Mouse (Mus musculus) heart, embryonic 16.5 days (tissue): Measurements from ENCODE around the gene Plagl1. TPM values are rescaled to one million over a fixed set of nuclear protein-coding genes. Genes with fewer than 3 reads are reported as not detected.

Experiments
- ATAC-seq: fragments of 200-750 bp; cut with Nextera tagmentation; replicated peaks from 2 replicates; pipeline ENCODE4 v1.8.0; 2017; ENCODE audit warnings: moderate number of reproducible peaks; ENCODE audit not compliant: insufficient read depth, low FRiP score; ENCODE audit errors: extremely low read depth
- H3K27ac ChIP-seq: fragments of 300-500 bp; sonication (generic); 2 replicates; pipeline ENCODE4 v1.5.1; 2014; ENCODE audit warnings: mild to moderate bottlenecking, low read length, control low read depth, moderate library complexity
- H3K27me3 ChIP-seq: fragments of 300-500 bp; sonication (generic); 2 replicates; pipeline ENCODE4 v1.6.1; 2014; ENCODE audit warnings: low read length, mixed read lengths; ENCODE audit not compliant: control insufficient read depth, insufficient read depth
- H3K36me3 ChIP-seq: fragments of 300-500 bp; sonication (generic); 2 replicates; pipeline ENCODE4 v1.6.1; 2014; ENCODE audit not compliant: control insufficient read depth, insufficient read depth
- H3K4me1 ChIP-seq: fragments of 300-500 bp; sonication (generic); 2 replicates; pipeline ENCODE4 v1.6.1; 2014; ENCODE audit warnings: low read length, mixed read lengths; ENCODE audit not compliant: control insufficient read depth, insufficient read depth
- H3K4me2 ChIP-seq: fragments of 300-500 bp; sonication (generic); 2 replicates; pipeline ENCODE4 v1.6.1; 2014; ENCODE audit warnings: low read depth, mild to moderate bottlenecking, control low read depth, low read length
- H3K4me3 ChIP-seq: fragments of 300-500 bp; sonication (generic); 2 replicates; pipeline ENCODE4 v1.5.1; 2014; ENCODE audit warnings: mild to moderate bottlenecking, control low read depth, low read length
- H3K9ac ChIP-seq: fragments of 300-500 bp; sonication (generic); 2 replicates; pipeline ENCODE4 v1.6.1; 2014; ENCODE audit warnings: low read length, control low read depth
- H3K9me3 ChIP-seq: fragments of 300-500 bp; sonication (generic); replicated peaks from 2 replicates; pipeline ENCODE4 v1.6.1; 2016; ENCODE audit warnings: low read length; ENCODE audit not compliant: control insufficient read depth
- WGBS: fragments of 180-500 bp; shearing (Covaris S2); extraction: QIAGEN DNeasy Blood & Tissue Kit; methylation state at CpG from one replicate; pipeline ENCODE4 v1.1.7; 2014; 5-methylcytosine and 5-hydroxymethylcytosine counted together
- polyA plus RNA-seq: library from polyadenylated mRNA; unstranded; fragments of >200 nt; fragmentation: Nextera tagmentation; extraction: Ambion mirVana; gene quantifications from 2 replicates; pipeline ENCODE4 v1.2.1, GENCODE M21; 2015

Gene Plagl1
- polyA plus RNA-seq, 1 experiment from 2014 or later: 181 TPM

- Histone ChIP-seq H3K9me3 (no peaks in the 10 kb centered on the region), H3K4me1 (peaks cover 7% of the 10 kb centered on the region), H3K36me3 (no peaks in the 10 kb centered on the region), H3K4me3 (no peak overlapping the region), H3K9ac (no peak overlapping the region), H3K4me2 (no peak overlapping the region), H3K27ac (peak overlapping the region; percentile 41), H3K27me3 (peaks cover 9% of the 10 kb centered on the region)
- ATAC-seq: peak; percentile 67; the same call in 1 of the 2 replicates
- WGBS: 55% methylated on average over 3 of the region's 3 CpGs
These were observed 4.9 kb downstream of the Plagl1 start for GRCm38 (mm10) chr10:13065129-13065752.

GRCm38 (mm10) chr10:13071031-13071430 is 10.7 kb downstream of the Plagl1 start:
- ATAC-seq: no peak
- H3K9ac ChIP-seq: no peak overlapping the region
- H3K9me3 ChIP-seq: peaks cover 4% of the 10 kb centered on the region; the same call in 1 of the 2 replicates
- H3K27me3 ChIP-seq: no peaks in the 10 kb centered on the region
- H3K4me3 ChIP-seq: no peak overlapping the region
- no peak overlapping the region for H3K27ac ChIP-seq
- H3K36me3 ChIP-seq: no peaks in the 10 kb centered on the region
- H3K4me2 ChIP-seq: no peak overlapping the region
- WGBS: 100% methylated on average over 2 of the region's 2 CpGs
- no peaks in the 10 kb centered on the region for H3K4me1 ChIP-seq

GRCm38 (mm10) chr10:13076807-13077532 is 16.7 kb downstream of the Plagl1 start:
- no peak overlapping the region for H3K9ac ChIP-seq
- WGBS: 30% methylated on average over 7 of the region's 7 CpGs
- H3K27ac ChIP-seq: peak overlapping the region; percentile 65
- no peak overlapping the region for H3K4me3 ChIP-seq
- H3K27me3 ChIP-seq: no peaks in the 10 kb centered on the region
- peaks cover 9% of the 10 kb centered on the region for H3K4me1 ChIP-seq
- no peaks in the 10 kb centered on the region for H3K9me3 ChIP-seq
- no peaks in the 10 kb centered on the region for H3K36me3 ChIP-seq
- ATAC-seq: peak; percentile 86
- H3K4me2 ChIP-seq: no peak overlapping the region

GRCm38 (mm10) chr10:13082459-13082858 is 22.2 kb downstream of the Plagl1 start:
- Histone ChIP-seq H3K4me1 (peaks cover 1% of the 10 kb centered on the region; the same call in 1 of the 2 replicates), H3K4me3 (no peak overlapping the region), H3K4me2 (no peak overlapping the region), H3K9me3 (no peaks in the 10 kb centered on the region), H3K36me3 (no peaks in the 10 kb centered on the region), H3K9ac (no peak overlapping the region), H3K27me3 (no peaks in the 10 kb centered on the region), H3K27ac (no peak overlapping the region)
- ATAC-seq: no peak
- 82% methylated on average over 12 of the region's 12 CpGs for WGBS

GRCm38 (mm10) chr10:13090596-13091424 is 30.5 kb downstream of the Plagl1 start:
- Histone ChIP-seq H3K27me3 (no peaks in the 10 kb centered on the region), H3K9me3 (peaks cover 21% of the 10 kb centered on the region), H3K36me3 (peaks cover 4% of the 10 kb centered on the region; the same call in 1 of the 2 replicates), H3K9ac (peak overlapping the region; percentile 77), H3K27ac (peak overlapping the region; percentile 61), H3K4me3 (peak overlapping the region; percentile 63), H3K4me2 (peak overlapping the region; percentile 63), H3K4me1 (peaks cover 8% of the 10 kb centered on the region)
- 38% methylated on average over 70 of the region's 70 CpGs for WGBS
- peak; percentile 95 for ATAC-seq

- H3K9ac ChIP-seq: peak overlapping the region; percentile 56
- no peak overlapping the region for H3K27ac ChIP-seq
- H3K4me1 ChIP-seq: peaks cover 2% of the 10 kb centered on the region
- ATAC-seq: no peak
- H3K9me3 ChIP-seq: peaks cover 21% of the 10 kb centered on the region
- peak overlapping the region; percentile 59 for H3K4me2 ChIP-seq
- H3K4me3 ChIP-seq: peak overlapping the region; percentile 46
- peaks cover 4% of the 10 kb centered on the region; the same call in 1 of the 2 replicates for H3K36me3 ChIP-seq
- H3K27me3 ChIP-seq: no peaks in the 10 kb centered on the region
- WGBS: 52% methylated on average over 3 of the region's 3 CpGs
These were observed 32.7 kb downstream of the Plagl1 start for GRCm38 (mm10) chr10:13092996-13093395.

GRCm38 (mm10) chr10:13098895-13099294 is 38.6 kb downstream of the Plagl1 start:
- no peak overlapping the region for H3K4me3 ChIP-seq
- no peaks in the 10 kb centered on the region for H3K36me3 ChIP-seq
- H3K27ac ChIP-seq: no peak overlapping the region
- no peaks in the 10 kb centered on the region for H3K9me3 ChIP-seq
- H3K9ac ChIP-seq: no peak overlapping the region
- 87% methylated on average over 1 of the region's 1 CpGs for WGBS
- ATAC-seq: no peak
- no peaks in the 10 kb centered on the region for H3K27me3 ChIP-seq
- H3K4me1 ChIP-seq: peaks cover 7% of the 10 kb centered on the region
- H3K4me2 ChIP-seq: no peak overlapping the region

GRCm38 (mm10) chr10:13100061-13100648 is 39.9 kb downstream of the Plagl1 start:
- WGBS: 70% methylated on average over 6 of the region's 6 CpGs

More at GRCm38 (mm10) chr10:13100061-13100648, 39.9 kb downstream of the Plagl1 start:
- no peak overlapping the region for H3K4me2 ChIP-seq
- no peak for ATAC-seq
- no peaks in the 10 kb centered on the region for H3K9me3 ChIP-seq
- no peak overlapping the region for H3K9ac ChIP-seq
- H3K36me3 ChIP-seq: no peaks in the 10 kb centered on the region
- H3K4me1 ChIP-seq: peaks cover 5% of the 10 kb centered on the region
- no peaks in the 10 kb centered on the region for H3K27me3 ChIP-seq
- no peak overlapping the region for H3K4me3 ChIP-seq
- no peak overlapping the region for H3K27ac ChIP-seq
